Mouse (Mus musculus): ENCODE data around the gene Dio3. TPM values are rescaled to one million over a fixed set of nuclear protein-coding genes. Genes with fewer than 3 reads are reported as not detected.

Dio3 gene
- polyA plus RNA-seq, 1 experiment from 2014 or later: not detected

DNA sequence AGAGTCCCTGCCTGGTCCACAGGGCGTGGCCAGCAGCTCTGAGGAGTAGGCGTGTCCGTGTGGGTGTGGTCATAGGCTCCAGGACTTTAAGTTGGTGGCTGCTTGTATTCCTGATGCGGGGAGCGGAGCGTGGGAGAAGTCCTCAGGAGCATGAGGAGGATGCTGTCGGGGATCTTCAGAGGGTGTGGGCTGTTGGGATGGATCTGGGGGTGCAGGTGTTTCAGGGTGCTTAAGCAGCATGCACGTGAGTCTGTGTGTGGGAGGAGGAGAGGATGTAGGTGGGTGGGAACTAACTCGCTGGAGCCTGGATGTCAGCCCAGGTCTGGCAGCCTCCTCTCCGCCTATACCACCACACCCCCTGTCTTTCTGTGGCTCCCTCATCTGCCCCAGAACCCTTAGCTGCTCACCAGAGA, 26.7 kb upstream of the Dio3 start:
- H3K4me2 ChIP-seq: no peak overlapping the region
- H3K9me3 ChIP-seq (ENCODE audit: control insufficient read depth, low read length): no peaks in the 10 kb centered on the region
- H3K9ac ChIP-seq (ENCODE audit: low read length): no peak overlapping the region
- DNase-seq (ENCODE audit: low spot score, missing footprints) (no peak), ATAC-seq (ENCODE audit: low FRiP score) (no peak)
- H3K4me3 ChIP-seq (ENCODE audit: low read depth, low read length): no peak overlapping the region
- H3K36me3 ChIP-seq (ENCODE audit: control insufficient read depth, insufficient read depth, low read length): no peaks in the 10 kb centered on the region
- WGBS: 35% methylated on average over 10 of the region's 10 CpGs
- no peaks in the 10 kb centered on the region for H3K27me3 ChIP-seq (ENCODE audit: control insufficient read depth, insufficient read depth, low read length)
- H3K4me1 ChIP-seq (ENCODE audit: control insufficient read depth, insufficient read depth, low read length): no peaks in the 10 kb centered on the region; the same call in 1 of the 2 replicates
- H3K27ac ChIP-seq (ENCODE audit: low read depth, low read length): no peak overlapping the region

- Histone ChIP-seq H3K27ac (ENCODE audit: low read depth, low read length) (no peak overlapping the region), H3K4me3 (ENCODE audit: low read depth, low read length) (no peak overlapping the region), H3K4me2 (no peak overlapping the region), H3K36me3 (ENCODE audit: control insufficient read depth, insufficient read depth, low read length) (no peaks in the 10 kb centered on the region), H3K9ac (ENCODE audit: low read length) (no peak overlapping the region), H3K9me3 (ENCODE audit: control insufficient read depth, low read length) (no peaks in the 10 kb centered on the region), H3K4me1 (ENCODE audit: control insufficient read depth, insufficient read depth, low read length) (no peaks in the 10 kb centered on the region; the same call in 1 of the 2 replicates), H3K27me3 (ENCODE audit: control insufficient read depth, insufficient read depth, low read length) (no peaks in the 10 kb centered on the region)
- ATAC-seq (ENCODE audit: low FRiP score): no peak
- 56% methylated on average over 10 of the region's 10 CpGs for WGBS
- no peak for DNase-seq (ENCODE audit: low spot score, missing footprints)
Observed at GRCm38 (mm10) chr12:110255731-110256130, 23.1 kb upstream of the Dio3 start.

DNA sequence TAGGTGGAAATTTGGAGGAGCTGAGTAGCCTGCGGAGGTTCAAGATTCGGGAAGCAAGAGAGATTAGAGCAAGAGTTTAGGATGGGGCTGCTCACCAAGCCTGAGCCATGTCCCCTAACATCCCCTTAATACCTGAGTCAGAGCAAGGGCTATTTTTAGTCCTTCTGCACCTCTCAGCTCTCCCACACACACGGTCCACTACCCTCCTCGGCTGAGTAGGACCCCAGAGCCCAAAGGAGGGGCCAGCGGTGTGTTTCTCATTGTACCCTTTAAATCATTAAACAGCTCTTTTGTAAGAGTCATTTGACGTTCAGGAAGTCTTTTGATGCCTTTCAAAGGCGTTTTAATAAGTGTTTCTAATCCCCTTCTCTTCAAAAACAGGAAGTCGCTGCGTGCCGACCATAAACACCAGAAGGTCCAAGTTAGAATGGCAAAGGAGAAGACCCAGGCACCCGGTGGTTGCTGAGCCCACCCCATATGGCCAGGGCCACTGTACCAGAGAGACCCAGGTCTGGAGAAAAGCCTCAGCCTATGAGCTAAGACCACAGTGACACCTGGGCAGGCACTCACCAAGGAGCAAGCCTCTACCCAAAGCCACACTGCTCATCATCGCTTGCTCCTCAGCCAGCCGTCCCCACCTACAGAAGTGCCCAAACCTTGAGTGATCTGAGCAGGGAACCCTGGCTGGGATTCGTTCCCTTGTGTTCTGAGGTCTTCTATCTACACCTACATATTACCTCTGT, 22.2 kb upstream of the Dio3 start:
- WGBS: 49% methylated on average over 14 of the region's 14 CpGs
- H3K9me3 ChIP-seq (ENCODE audit: control insufficient read depth, low read length): no peaks in the 10 kb centered on the region
- H3K36me3 ChIP-seq (ENCODE audit: control insufficient read depth, insufficient read depth, low read length): no peaks in the 10 kb centered on the region
- no peaks in the 10 kb centered on the region for H3K27me3 ChIP-seq (ENCODE audit: control insufficient read depth, insufficient read depth, low read length)
- no peak overlapping the region for H3K4me3 ChIP-seq (ENCODE audit: low read depth, low read length)
- H3K9ac ChIP-seq (ENCODE audit: low read length): no peak overlapping the region
- DNase-seq (ENCODE audit: low spot score, missing footprints) (no peak), ATAC-seq (ENCODE audit: low FRiP score) (no peak)
- no peak overlapping the region for H3K27ac ChIP-seq (ENCODE audit: low read depth, low read length)
- H3K4me1 ChIP-seq (ENCODE audit: control insufficient read depth, insufficient read depth, low read length): no peaks in the 10 kb centered on the region; the same call in 1 of the 2 replicates
- no peak overlapping the region for H3K4me2 ChIP-seq

- DNase-seq (ENCODE audit: low spot score, missing footprints) (no peak), ATAC-seq (ENCODE audit: low FRiP score) (no peak)
- WGBS: 85% methylated on average over 3 of the region's 3 CpGs
- Histone ChIP-seq H3K9ac (ENCODE audit: low read length) (no peak overlapping the region), H3K27ac (ENCODE audit: low read depth, low read length) (no peak overlapping the region), H3K4me1 (ENCODE audit: control insufficient read depth, insufficient read depth, low read length) (no peaks in the 10 kb centered on the region), H3K36me3 (ENCODE audit: control insufficient read depth, insufficient read depth, low read length) (no peaks in the 10 kb centered on the region), H3K4me2 (no peak overlapping the region), H3K4me3 (ENCODE audit: low read depth, low read length) (no peak overlapping the region), H3K27me3 (ENCODE audit: control insufficient read depth, insufficient read depth, low read length) (no peaks in the 10 kb centered on the region), H3K9me3 (ENCODE audit: control insufficient read depth, low read length) (no peaks in the 10 kb centered on the region)
Observed at GRCm38 (mm10) chr12:110268226-110268625, 10.6 kb upstream of the Dio3 start.

GRCm38 (mm10) chr12:110269686-110270085, 9.2 kb upstream of the Dio3 start:
- ATAC-seq (ENCODE audit: low FRiP score) (no peak), DNase-seq (ENCODE audit: low spot score, missing footprints) (no peak)
- H3K36me3 ChIP-seq (ENCODE audit: control insufficient read depth, insufficient read depth, low read length): no peaks in the 10 kb centered on the region
- no peaks in the 10 kb centered on the region for H3K27me3 ChIP-seq (ENCODE audit: control insufficient read depth, insufficient read depth, low read length)
- no peak overlapping the region for H3K9ac ChIP-seq (ENCODE audit: low read length)
- H3K27ac ChIP-seq (ENCODE audit: low read depth, low read length): no peak overlapping the region
- H3K9me3 ChIP-seq (ENCODE audit: control insufficient read depth, low read length): no peaks in the 10 kb centered on the region
- H3K4me3 ChIP-seq (ENCODE audit: low read depth, low read length): no peak overlapping the region
- no peak overlapping the region for H3K4me2 ChIP-seq
- WGBS: 67% methylated on average over 4 of the region's 4 CpGs
- no peaks in the 10 kb centered on the region for H3K4me1 ChIP-seq (ENCODE audit: control insufficient read depth, insufficient read depth, low read length)

DNA sequence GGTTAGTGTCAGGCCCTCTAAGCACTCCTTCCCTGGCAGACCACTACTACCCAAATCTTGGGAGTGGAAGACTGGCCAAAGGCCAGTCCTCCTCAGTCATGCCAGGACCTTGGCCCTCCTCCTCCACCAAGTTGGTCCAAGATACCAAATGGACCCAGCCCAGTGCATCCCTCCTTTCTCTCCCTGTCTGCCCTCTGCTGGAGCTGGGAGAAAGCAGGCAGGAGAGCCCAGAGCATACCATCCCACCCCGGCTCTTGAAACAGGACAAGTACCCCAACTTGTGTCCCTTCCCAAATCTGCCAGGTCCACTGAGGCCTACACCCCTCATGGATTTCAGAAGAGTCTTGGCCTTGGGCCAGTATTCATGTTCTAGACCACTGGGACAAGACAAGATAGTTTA, 2.8 kb upstream of the Dio3 start:
- DNase-seq (ENCODE audit: low spot score, missing footprints) (no peak), ATAC-seq (ENCODE audit: low FRiP score) (no peak)
- no peak overlapping the region for H3K27ac ChIP-seq (ENCODE audit: low read depth, low read length)
- H3K4me3 ChIP-seq (ENCODE audit: low read depth, low read length): no peak overlapping the region
- H3K27me3 ChIP-seq (ENCODE audit: control insufficient read depth, insufficient read depth, low read length): peaks cover 55% of the 10 kb centered on the region
- peaks cover 9% of the 10 kb centered on the region for H3K4me1 ChIP-seq (ENCODE audit: control insufficient read depth, insufficient read depth, low read length)
- no peak overlapping the region for H3K4me2 ChIP-seq
- H3K36me3 ChIP-seq (ENCODE audit: control insufficient read depth, insufficient read depth, low read length): no peaks in the 10 kb centered on the region
- H3K9ac ChIP-seq (ENCODE audit: low read length): no peak overlapping the region
- no peaks in the 10 kb centered on the region for H3K9me3 ChIP-seq (ENCODE audit: control insufficient read depth, low read length)
- WGBS: 44% methylated on average over 1 of the region's 1 CpGs

- Histone ChIP-seq H3K4me3 (ENCODE audit: low read depth, low read length) (peak overlapping the region; percentile 33), H3K27ac (ENCODE audit: low read depth, low read length) (no peak overlapping the region), H3K9me3 (ENCODE audit: control insufficient read depth, low read length) (no peaks in the 10 kb centered on the region), H3K4me2 (peak overlapping the region; percentile 46), H3K27me3 (ENCODE audit: control insufficient read depth, insufficient read depth, low read length) (peaks cover 69% of the 10 kb centered on the region), H3K9ac (ENCODE audit: low read length) (no peak overlapping the region), H3K4me1 (ENCODE audit: control insufficient read depth, insufficient read depth, low read length) (peaks cover 9% of the 10 kb centered on the region), H3K36me3 (ENCODE audit: control insufficient read depth, insufficient read depth, low read length) (no peaks in the 10 kb centered on the region)
- ATAC-seq (ENCODE audit: low FRiP score) (0 out of 2 replicates have a peak, but pooled peaks have one; percentile 6), DNase-seq (ENCODE audit: low spot score, missing footprints) (no peak)
- 3% methylated on average over 33 of the region's 33 CpGs for WGBS
Observed at GRCm38 (mm10) chr12:110277259-110277964, 1.5 kb upstream of the Dio3 start.

- no peaks in the 10 kb centered on the region for H3K36me3 ChIP-seq (ENCODE audit: control insufficient read depth, insufficient read depth, low read length)
- H3K4me3 ChIP-seq (ENCODE audit: low read depth, low read length): peak overlapping the region; percentile 33
- H3K4me2 ChIP-seq: peak overlapping the region; percentile 46
- no peaks in the 10 kb centered on the region for H3K9me3 ChIP-seq (ENCODE audit: control insufficient read depth, low read length)
- H3K27me3 ChIP-seq (ENCODE audit: control insufficient read depth, insufficient read depth, low read length): peaks cover 74% of the 10 kb centered on the region
- H3K9ac ChIP-seq (ENCODE audit: low read length): no peak overlapping the region
- DNase-seq (ENCODE audit: low spot score, missing footprints) (peak; percentile 90), ATAC-seq (ENCODE audit: low FRiP score) (peak; percentile 33; the same call in 1 of the 2 replicates)
- peaks cover 9% of the 10 kb centered on the region for H3K4me1 ChIP-seq (ENCODE audit: control insufficient read depth, insufficient read depth, low read length)
- no peak overlapping the region for H3K27ac ChIP-seq (ENCODE audit: low read depth, low read length)
- WGBS: under 1% methylated on average over 55 of the region's 58 CpGs
Observed at GRCm38 (mm10) chr12:110277965-110278307, 932 bp upstream of the Dio3 start.

GRCm38 (mm10) chr12:110280373-110280772, 1.5 kb downstream of the Dio3 start:
- 1% methylated on average over 22 of the region's 22 CpGs for WGBS
- no peak overlapping the region for H3K4me2 ChIP-seq
- H3K4me3 ChIP-seq (ENCODE audit: low read depth, low read length): no peak overlapping the region
- peaks cover 9% of the 10 kb centered on the region for H3K4me1 ChIP-seq (ENCODE audit: control insufficient read depth, insufficient read depth, low read length)
- no peak overlapping the region for H3K27ac ChIP-seq (ENCODE audit: low read depth, low read length)
- no peak for ATAC-seq (ENCODE audit: low FRiP score)
- no peaks in the 10 kb centered on the region for H3K36me3 ChIP-seq (ENCODE audit: control insufficient read depth, insufficient read depth, low read length)
- H3K9ac ChIP-seq (ENCODE audit: low read length): no peak overlapping the region
- no peak for DNase-seq (ENCODE audit: low spot score, missing footprints)
- peaks cover 88% of the 10 kb centered on the region for H3K27me3 ChIP-seq (ENCODE audit: control insufficient read depth, insufficient read depth, low read length)
- H3K9me3 ChIP-seq (ENCODE audit: control insufficient read depth, low read length): no peaks in the 10 kb centered on the region

Data from midbrain, embryonic 11.5 days (tissue).